Mouse (Mus musculus) lung, postnatal 4 days (tissue): ENCODE data around the gene Add3.

ENCODE experiments used
- DNase-seq, 2 experiments: peaks; one replicate each; pipeline ENCODE4 v3.0.0; 2021

The Add3 gene

DNA sequence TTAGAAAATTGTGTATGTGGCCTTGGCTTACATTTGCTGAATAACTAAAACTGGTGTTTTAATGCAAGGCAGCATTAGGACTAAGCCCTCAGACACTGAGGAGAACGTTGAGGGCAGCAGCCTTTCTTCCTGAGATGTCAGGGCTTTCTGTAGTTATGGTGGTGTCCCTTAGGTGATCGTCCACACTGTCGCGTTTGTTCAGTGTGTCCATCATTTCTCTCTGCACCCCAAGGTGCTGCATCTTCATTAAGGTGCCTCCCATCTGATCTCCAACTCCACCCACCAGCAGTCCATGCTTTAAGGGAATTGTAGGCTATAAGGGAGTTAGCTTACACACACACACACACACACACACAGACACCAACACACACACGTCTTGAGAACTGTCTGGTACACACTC lies 28.3 kb downstream of the Add3 start:
- no peak for DNase-seq

- peak in 1 of 2 experiments; percentile 32 for DNase-seq
Observed at GRCm38 (mm10) chr19:53170651-53171050, 30.4 kb downstream of the Add3 start.

DNA sequence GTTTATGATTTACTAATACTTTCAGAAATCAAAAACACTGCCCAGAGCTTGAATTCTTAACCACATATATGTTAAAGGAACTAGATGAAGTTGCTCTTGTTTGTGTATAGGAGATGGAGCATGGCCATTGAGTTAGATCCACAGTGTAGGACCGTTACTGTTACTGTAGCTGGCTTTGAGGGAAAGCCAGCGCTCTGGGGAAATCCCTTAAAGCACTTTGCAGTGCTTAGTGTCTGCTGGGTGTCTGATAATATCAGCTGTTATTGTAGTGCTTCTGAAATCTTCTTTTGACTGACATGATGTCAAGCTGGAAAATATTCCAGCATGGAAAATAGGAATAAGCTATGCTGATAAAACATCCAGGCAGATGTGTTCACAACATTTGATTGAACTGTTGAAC lies 33.8 kb downstream of the Add3 start:
- DNase-seq, result no peak

GRCm38 (mm10) chr19:53175550-53175949 lies 35.3 kb downstream of the Add3 start:
- no peak for DNase-seq

DNA sequence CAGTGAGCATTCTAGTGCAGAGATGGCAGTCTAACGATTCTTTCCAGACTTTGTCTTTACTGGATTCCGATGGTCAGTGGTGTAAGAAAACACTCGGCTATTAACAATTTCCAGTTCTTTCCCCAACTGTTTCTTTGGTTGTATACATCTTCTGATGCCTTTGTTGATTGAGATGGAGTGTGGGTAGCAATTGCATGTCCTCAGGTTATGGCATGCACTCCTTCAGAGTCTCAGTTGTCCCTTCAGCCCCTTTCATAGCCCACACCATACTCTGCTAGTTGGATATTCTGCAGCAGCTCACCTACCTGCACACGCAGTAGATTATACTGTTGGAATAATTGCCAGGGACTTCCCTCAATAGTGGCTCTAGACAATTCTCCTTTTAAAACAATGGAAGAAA lies 36.3 kb downstream of the Add3 start:
- no peak for DNase-seq

DNA sequence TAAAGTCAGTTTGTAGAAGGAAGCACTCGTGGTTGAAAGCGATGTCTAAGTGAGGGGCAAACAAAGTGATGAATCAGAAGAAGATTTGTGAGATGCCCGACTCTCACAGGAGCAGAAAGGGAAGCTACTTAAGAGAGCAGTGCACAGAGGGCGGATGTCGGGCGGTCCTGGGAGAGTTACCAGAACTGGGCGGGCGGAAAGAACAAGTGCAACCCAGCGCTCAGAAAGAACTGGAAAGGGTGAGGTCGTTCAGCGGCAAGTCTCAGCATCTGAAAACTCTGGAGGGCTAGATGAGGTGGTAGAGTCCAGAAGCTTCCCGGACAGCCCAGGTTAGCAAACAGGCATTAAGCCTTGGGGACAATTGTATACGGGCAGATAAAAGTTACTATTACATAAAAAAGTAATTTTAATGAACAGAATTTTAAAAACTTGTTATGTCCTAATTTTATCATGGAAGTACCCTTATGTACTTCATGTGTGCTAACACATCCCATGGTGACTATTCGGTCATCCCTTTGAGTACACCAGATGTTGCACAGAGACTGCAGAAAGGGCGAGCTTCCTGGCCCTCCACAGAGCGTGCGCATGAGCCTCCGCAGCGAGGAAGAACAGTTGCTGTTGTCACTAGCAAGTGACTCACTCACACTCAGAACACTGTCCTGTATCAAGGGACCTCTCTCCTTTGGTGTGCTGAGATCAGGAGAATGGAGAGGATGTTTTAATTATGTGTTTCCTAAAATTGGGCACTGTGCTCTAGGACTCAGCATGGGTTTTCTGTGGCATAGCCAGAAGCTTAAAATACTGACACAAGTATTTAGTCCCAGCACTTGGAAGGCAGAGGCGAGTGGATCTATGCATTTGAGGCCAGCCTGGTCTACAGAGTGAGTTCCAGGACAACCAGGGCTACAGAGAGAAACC lies 38.6 kb downstream of the Add3 start:
- DNase-seq, result no peak

GRCm38 (mm10) chr19:53180168-53180803 lies 40.0 kb downstream of the Add3 start:
- DNase-seq, result no peak

- peak; percentile 73 to 88 for DNase-seq
Observed at GRCm38 (mm10) chr19:53181003-53181861, 41.0 kb downstream of the Add3 start.

- DNase-seq, result peak; percentile 49 to 59
Observed at GRCm38 (mm10) chr19:53183620-53184019, 43.4 kb downstream of the Add3 start.

DNA sequence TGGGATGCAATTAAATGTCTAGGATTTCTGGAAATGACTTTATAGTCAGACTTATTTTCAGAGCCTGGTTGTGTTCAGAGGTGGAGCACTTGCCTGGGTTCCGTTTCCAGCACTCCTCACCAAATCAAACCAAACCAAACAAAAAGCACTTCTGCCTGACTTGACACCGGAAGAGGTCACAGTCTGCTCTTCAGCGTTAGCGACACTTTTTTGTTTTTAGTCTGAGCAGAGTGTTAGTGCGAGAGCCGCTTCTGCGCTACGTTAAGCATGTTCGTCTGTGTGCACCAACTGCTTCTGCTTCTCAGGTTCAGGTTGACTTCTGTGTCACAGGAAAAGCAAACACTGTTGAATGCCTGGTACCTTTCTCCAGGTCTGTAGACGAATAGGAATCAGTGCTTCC lies 44.0 kb downstream of the Add3 start:
- peak; percentile 33 to 41 for DNase-seq

- DNase-seq, result no peak
Observed at GRCm38 (mm10) chr19:53184911-53185310, 44.7 kb downstream of the Add3 start.

- peak; percentile 71 to 81 for DNase-seq
Observed at GRCm38 (mm10) chr19:53185486-53186134, 45.4 kb downstream of the Add3 start.

- no peak for DNase-seq
Observed at GRCm38 (mm10) chr19:53186456-53186855, 46.2 kb downstream of the Add3 start.

- DNase-seq, result peak; percentile 30 to 39
Observed at GRCm38 (mm10) chr19:53187533-53187932, 47.3 kb downstream of the Add3 start.

DNA sequence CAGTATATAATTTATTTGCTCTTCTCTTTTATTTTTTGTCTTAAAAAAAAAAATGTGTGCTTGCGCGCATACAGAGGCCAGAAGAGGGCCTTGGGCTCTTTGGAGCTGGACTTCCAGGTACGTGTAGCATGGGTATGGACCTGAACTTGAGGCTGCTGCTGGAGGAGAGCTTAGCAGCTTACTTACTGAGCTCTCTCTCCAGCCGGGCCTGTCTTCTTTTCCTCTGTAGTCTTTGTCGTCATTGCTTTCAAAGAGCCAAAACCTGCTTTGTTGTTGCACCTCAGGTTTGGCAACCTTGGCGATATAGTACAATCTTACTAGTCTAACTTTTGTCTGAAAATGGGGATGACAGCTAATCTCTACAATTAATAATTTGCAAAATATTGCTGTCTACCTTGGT lies 47.9 kb downstream of the Add3 start:
- no peak for DNase-seq

GRCm38 (mm10) chr19:53188724-53189220 lies 48.5 kb downstream of the Add3 start:
- no peak for DNase-seq

GRCm38 (mm10) chr19:53189736-53190135 lies 49.5 kb downstream of the Add3 start:
- no peak for DNase-seq

DNA sequence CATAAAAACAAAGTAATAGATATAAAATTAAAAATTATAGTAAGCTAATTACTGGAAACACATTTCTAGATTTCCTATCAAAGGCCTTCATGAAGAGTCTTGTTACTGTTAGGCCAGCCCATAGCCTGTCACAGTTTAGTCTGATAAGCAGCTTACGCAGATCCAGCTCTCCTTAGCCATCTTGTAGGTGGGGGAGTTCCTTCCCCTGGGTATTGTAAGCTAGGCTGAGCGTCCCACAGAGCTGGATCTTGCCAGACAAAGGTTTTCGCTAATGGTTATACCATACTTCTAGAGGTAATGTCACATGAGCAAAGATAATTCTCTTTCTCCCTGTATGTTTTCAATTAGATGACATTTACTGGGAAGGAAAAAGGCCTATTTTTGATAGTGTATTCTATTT lies 50.0 kb downstream of the Add3 start:
- no peak for DNase-seq

DNA sequence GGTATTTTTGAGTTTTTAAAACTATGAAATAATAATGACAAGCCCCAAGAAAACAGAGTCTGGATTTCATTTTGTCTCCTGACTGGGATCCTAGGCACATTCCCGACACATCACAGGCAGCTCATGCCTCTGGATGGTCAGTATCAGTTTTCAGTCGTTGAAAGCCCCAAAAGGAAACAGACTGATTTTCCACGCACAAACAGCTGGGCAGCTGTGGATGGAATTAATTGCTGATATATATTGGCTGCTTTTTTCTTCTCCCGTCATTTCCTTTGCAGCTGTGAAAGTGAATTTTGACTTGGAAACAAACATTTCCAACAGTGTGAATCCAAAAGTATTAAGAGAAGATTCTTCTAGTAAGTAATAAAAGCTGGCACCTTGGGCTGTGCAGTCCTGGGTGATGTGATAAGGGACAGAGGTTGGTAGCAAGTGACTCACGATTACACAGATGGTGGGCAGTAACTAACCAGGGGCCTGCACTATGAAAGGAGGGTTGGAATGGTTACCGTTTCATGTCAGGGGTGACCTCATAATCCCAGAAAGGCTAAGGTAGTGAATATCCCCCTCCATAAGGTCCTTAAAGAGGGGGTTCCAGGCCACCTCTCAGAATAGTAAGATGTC lies 51.7 kb downstream of the Add3 start:
- no peak for DNase-seq

GRCm38 (mm10) chr19:53193190-53193589 lies 52.9 kb downstream of the Add3 start:
- no peak for DNase-seq

- peak; percentile 63 to 73 for DNase-seq
Observed at GRCm38 (mm10) chr19:53193964-53194582, 53.8 kb downstream of the Add3 start.
